In genomic region chr2:120158016-120158415, GRCm38 (mm10) we compare ENCODE assay signal across 12 mouse cellular contexts. TPM values are rescaled to one million over a fixed set of nuclear protein-coding genes. Genes with fewer than 3 reads are reported as not detected.
A peak's percentile ranks its signal among the peaks of the same experiment; 100 is the strongest.
DNase-seq lines count a peak whose midpoint lies in the region; ATAC-seq and TF ChIP-seq lines count a peak whose summit lies in the region.
"Had no signal": no experiment of that assay in that cellular context is flagged by ENCODE, and none has a peak within 500 bp of the region (broad histone marks: within the 10 kb centered on the region; RNA-seq: fewer than 3 reads in every experiment).

No protein-coding gene starts in this region.

- H3K4me2 ChIP-seq in hindbrain, postnatal 0 days (ENCODE audit: low read depth, low read length) = no peak overlapping the region
- H3K4me2 ChIP-seq in hindbrain, embryonic 12.5 days (replicated peaks) = no peak overlapping the region
- H3K4me2 ChIP-seq in liver, embryonic 14.5 days (ENCODE audit: low read depth) = no peak overlapping the region
- H3K4me2 ChIP-seq: limb, embryonic 13.5 days had no signal

- no peak overlapping the region for H3K4me3 ChIP-seq in hindbrain, postnatal 0 days (ENCODE audit: low read length)
- H3K4me3 ChIP-seq in hindbrain, embryonic 12.5 days = no peak overlapping the region
- H3K4me3 ChIP-seq in liver, embryonic 14.5 days (ENCODE audit: insufficient read depth in 1 of 2, low read depth in 2 of 2, low read length in 2 of 2) = no peak overlapping the region
- H3K4me3 ChIP-seq: limb, embryonic 13.5 days had no signal

- DNase-seq in hindbrain, postnatal 0 days (ENCODE audit: low spot score) = no peak
- peak; percentile 24 for DNase-seq in retina, postnatal 1 day
- DNase-seq in retina, embryonic 14.5 days (ENCODE audit: low spot score) = no peak
- DNase-seq in liver, embryonic 14.5 days (ENCODE audit: low read depth in 3 of 3, low spot score in 3 of 3) = no peak
- peak; percentile 20 for DNase-seq in thymus, postnatal 25 days
- DNase-seq in heart, adult 9 months (ENCODE audit: low spot score in 2 of 2) = no peak
- DNase-seq: adrenal gland, postnatal 14 days; cerebellum, adult 8-10 months; gastrocnemius, postnatal 10 days had no signal

- H3K9ac ChIP-seq in hindbrain, postnatal 0 days (replicated peaks; ENCODE audit: low read length) = no peak overlapping the region
- no peak overlapping the region for H3K9ac ChIP-seq in hindbrain, embryonic 12.5 days
- H3K9ac ChIP-seq in liver, embryonic 14.5 days (replicated peaks) = no peak overlapping the region
- H3K9ac ChIP-seq: limb, embryonic 13.5 days had no signal

- TF ChIP-seq CTCF in hindbrain, postnatal 0 days (IDR thresholded peaks at IDR 0.05; ENCODE audit: low read depth) = peak; percentile 44
- peak; percentile 44; the same call in 1 of the 2 replicates for TF ChIP-seq CTCF in liver, embryonic 14.5 days (IDR thresholded peaks at IDR 0.05; ENCODE audit: low read depth)

- no peaks in the 10 kb centered on the region for H3K4me1 ChIP-seq in hindbrain, postnatal 0 days (ENCODE audit: insufficient read depth, low read length)
- H3K4me1 ChIP-seq in hindbrain, embryonic 12.5 days = peaks cover 6% of the 10 kb centered on the region
- H3K4me1 ChIP-seq in liver, embryonic 14.5 days (replicated peaks; ENCODE audit: control insufficient read depth in 2 of 2, insufficient read depth in 2 of 2, low read length in 1 of 2) = peaks cover 3 to 7% of the 10 kb centered on the region in 2 experiments; a peak in 3 of 4 replicates

- no peaks in the 10 kb centered on the region for H3K36me3 ChIP-seq in hindbrain, postnatal 0 days (ENCODE audit: insufficient read depth, low read length)
- no peaks in the 10 kb centered on the region for H3K36me3 ChIP-seq in hindbrain, embryonic 12.5 days
- H3K36me3 ChIP-seq in liver, embryonic 14.5 days (replicated peaks; ENCODE audit: control insufficient read depth, insufficient read depth, low read depth) = no peaks in the 10 kb centered on the region
- H3K36me3 ChIP-seq: limb, embryonic 13.5 days had no signal

- no peak for ATAC-seq in hindbrain, postnatal 0 days
- ATAC-seq in hindbrain, embryonic 12.5 days (ENCODE audit: low FRiP score) = no peak
- ATAC-seq in liver, embryonic 14.5 days (ENCODE audit: insufficient read depth) = no peak
- ATAC-seq in frontal cortex, adult (ENCODE audit: low TSS enrichment) = no peak

- H3K27ac ChIP-seq in hindbrain, postnatal 0 days = no peak overlapping the region
- no peak overlapping the region for H3K27ac ChIP-seq in hindbrain, embryonic 12.5 days
- no peak overlapping the region for H3K27ac ChIP-seq in liver, embryonic 14.5 days
- H3K27ac ChIP-seq: limb, embryonic 13.5 days had no signal

- H3K27me3 ChIP-seq in hindbrain, postnatal 0 days (ENCODE audit: insufficient read depth, low read length) = no peaks in the 10 kb centered on the region
- peaks cover 13% of the 10 kb centered on the region for H3K27me3 ChIP-seq in hindbrain, embryonic 12.5 days
- H3K27me3 ChIP-seq in liver, embryonic 14.5 days (ENCODE audit: control insufficient read depth, insufficient read depth, low read length) = no peaks in the 10 kb centered on the region

- TF ChIP-seq EP300 in liver, embryonic 14.5 days (IDR thresholded peaks at IDR 0.05; ENCODE audit: low read depth) = no peak

- no peaks in the 10 kb centered on the region for H3K9me3 ChIP-seq in hindbrain, postnatal 0 days (ENCODE audit: low read length)
- no peaks in the 10 kb centered on the region for H3K9me3 ChIP-seq in hindbrain, embryonic 12.5 days (replicated peaks)
- H3K9me3 ChIP-seq in liver, embryonic 14.5 days (ENCODE audit: control insufficient read depth, low read length) = no peaks in the 10 kb centered on the region

- WGBS in hindbrain, postnatal 0 days = 56% methylated on average over 5 of the region's 5 CpGs
- WGBS in hindbrain, embryonic 12.5 days = 56% methylated on average over 5 of the region's 5 CpGs
- 29% methylated on average over 5 of the region's 5 CpGs for WGBS in liver, embryonic 14.5 days (ENCODE audit: insufficient replicate concordance)

RNA-seq across cellular contexts. Expression of gene Ehd4, which starts 3.6 kb away (rescaled TPM):
- 6.3 and 7.1 TPM in 2 replicates for total RNA-seq in hindbrain, postnatal 0 days (2014; rRNA removed)
- polyA plus RNA-seq in hindbrain, postnatal 0 days (2015; fragmentation: Nextera tagmentation; extraction: Ambion mirVana) = 24.6 and 25.2 TPM in 2 replicates
- 17.2 and 21.8 TPM in 2 replicates for polyA plus RNA-seq in hindbrain, embryonic 12.5 days (2016; fragmentation: Nextera tagmentation; extraction: Ambion mirVana)
- 4.7 and 6.8 TPM in 2 replicates for polyA plus RNA-seq in liver, embryonic 14.5 days (2012; rRNA removed)
- 15.9 and 17.2 TPM in 2 replicates for polyA plus RNA-seq in liver, embryonic 14.5 days (2014; fragmentation: Nextera tagmentation; extraction: Ambion mirVana)

Comparison
In these comparisons a context has a peak if more than half of its experiments do, and no peak if none do; other contexts are left out.
1. DNase-seq: peak in retina, postnatal 1 day (single experiment) and thymus, postnatal 25 days (single experiment); none in hindbrain, postnatal 0 days (single experiment), retina, embryonic 14.5 days (single experiment), liver, embryonic 14.5 days (0 of 3) and heart, adult 9 months (0 of 2).